Mouse (Mus musculus) intestine, embryonic 14.5 days (tissue): Measurements from ENCODE around the gene Tm4sf19. TPM values are rescaled to one million over a fixed set of nuclear protein-coding genes. Genes with fewer than 3 reads are reported as not detected.

Experiments used
- ATAC-seq: fragments of 200-750 bp; cut with Nextera tagmentation; replicated peaks from 2 replicates; pipeline ENCODE4 v1.8.0; 2017; ENCODE audit warnings: low read depth, moderate number of reproducible peaks, moderate TSS enrichment, moderate library complexity; ENCODE audit not compliant: low FRiP score, low TSS enrichment
- DNase-seq: peaks from one replicate; pipeline ENCODE4 v3.0.0-alpha.2; 2018; ENCODE audit warnings: low spot score
- H3K27ac ChIP-seq: fragments of 300-500 bp; sonication (generic); 2 replicates; pipeline ENCODE4 v1.5.1; 2014; ENCODE audit warnings: low read depth, mild to moderate bottlenecking, control low read depth
- H3K27me3 ChIP-seq: fragments of 300-500 bp; sonication (generic); replicated peaks from 2 replicates; pipeline ENCODE4 v1.6.1; 2014; ENCODE audit warnings: low read length, control low read depth; ENCODE audit not compliant: control insufficient read depth, insufficient read depth
- H3K36me3 ChIP-seq: fragments of 300-500 bp; sonication (generic); 2 replicates; pipeline ENCODE4 v1.6.1; 2014; ENCODE audit warnings: low read length, control low read depth; ENCODE audit not compliant: control insufficient read depth, insufficient read depth
- H3K4me1 ChIP-seq: fragments of 300-500 bp; sonication (generic); replicated peaks from 2 replicates; pipeline ENCODE4 v1.6.1; 2014; ENCODE audit warnings: low read length, control low read depth, mixed read lengths; ENCODE audit not compliant: control insufficient read depth, insufficient read depth
- H3K4me2 ChIP-seq: fragments of 300-500 bp; sonication (generic); 2 replicates; pipeline ENCODE4 v1.6.1; 2014; ENCODE audit warnings: low read length
- H3K4me3 ChIP-seq: fragments of 300-500 bp; sonication (generic); 2 replicates; pipeline ENCODE4 v1.5.1; 2014; ENCODE audit warnings: low read depth, low read length, control low read depth, mixed read lengths
- H3K9ac ChIP-seq: fragments of 300-500 bp; sonication (generic); 2 replicates; pipeline ENCODE4 v1.6.1; 2014; ENCODE audit warnings: mild to moderate bottlenecking, low read length
- H3K9me3 ChIP-seq: fragments of 300-500 bp; sonication (generic); 2 replicates; pipeline ENCODE4 v1.6.1; 2016; ENCODE audit warnings: low read length, control low read depth; ENCODE audit not compliant: control insufficient read depth
- WGBS: fragments of 180-500 bp; shearing (Covaris S2); extraction: QIAGEN DNeasy Blood & Tissue Kit; methylation state at CpG from one replicate; pipeline ENCODE4 v1.1.7; 2014; 5-methylcytosine and 5-hydroxymethylcytosine counted together
- polyA plus RNA-seq: library from polyadenylated mRNA; unstranded; fragments of >200 nt; fragmentation: Nextera tagmentation; extraction: Ambion mirVana; gene quantifications from 2 replicates; pipeline ENCODE4 v1.2.1, GENCODE M21; 2014

Gene Tm4sf19
- polyA plus RNA-seq, 1 experiment from 2014 or later: not detected

- DNase-seq (no peak), ATAC-seq (no peak)
- 95% methylated on average over 2 of the region's 2 CpGs for WGBS
- no peak overlapping the region for H3K4me3 ChIP-seq
- no peak overlapping the region for H3K9ac ChIP-seq
- H3K27me3 ChIP-seq: no peaks in the 10 kb centered on the region
- H3K9me3 ChIP-seq: no peaks in the 10 kb centered on the region
- H3K27ac ChIP-seq: no peak overlapping the region
- H3K4me2 ChIP-seq: no peak overlapping the region
- H3K36me3 ChIP-seq: peaks cover 17% of the 10 kb centered on the region
- no peaks in the 10 kb centered on the region for H3K4me1 ChIP-seq
Observed at GRCm38 (mm10) chr16:32450133-32450532, 49.8 kb downstream of the Tm4sf19 start.

GRCm38 (mm10) chr16:32453102-32453501, 52.8 kb downstream of the Tm4sf19 start:
- WGBS: 91% methylated on average over 8 of the region's 8 CpGs

GRCm38 (mm10) chr16:32454646-32455045, 54.3 kb downstream of the Tm4sf19 start:
- Histone ChIP-seq H3K4me2 (no peak overlapping the region), H3K27ac (no peak overlapping the region), H3K36me3 (peaks cover 32% of the 10 kb centered on the region), H3K4me3 (no peak overlapping the region), H3K4me1 (no peaks in the 10 kb centered on the region), H3K9me3 (no peaks in the 10 kb centered on the region), H3K27me3 (no peaks in the 10 kb centered on the region), H3K9ac (no peak overlapping the region)
- ATAC-seq: no peak
- DNase-seq: no peak
- 89% methylated on average over 5 of the region's 5 CpGs for WGBS

More at GRCm38 (mm10) chr16:32453102-32453501, 52.8 kb downstream of the Tm4sf19 start:
- no peak overlapping the region for H3K27ac ChIP-seq
- H3K9me3 ChIP-seq: no peaks in the 10 kb centered on the region
- peaks cover 32% of the 10 kb centered on the region for H3K36me3 ChIP-seq
- H3K9ac ChIP-seq: no peak overlapping the region
- H3K27me3 ChIP-seq: no peaks in the 10 kb centered on the region
- DNase-seq: no peak
- H3K4me3 ChIP-seq: no peak overlapping the region
- ATAC-seq: no peak
- no peaks in the 10 kb centered on the region for H3K4me1 ChIP-seq
- H3K4me2 ChIP-seq: no peak overlapping the region

- H3K9me3 ChIP-seq: no peaks in the 10 kb centered on the region
- H3K4me1 ChIP-seq: no peaks in the 10 kb centered on the region
- DNase-seq (no peak), ATAC-seq (no peak)
- H3K27me3 ChIP-seq: no peaks in the 10 kb centered on the region
- no peak overlapping the region for H3K4me3 ChIP-seq
- no peak overlapping the region for H3K4me2 ChIP-seq
- H3K27ac ChIP-seq: no peak overlapping the region
- H3K9ac ChIP-seq: no peak overlapping the region
- H3K36me3 ChIP-seq: peaks cover 32% of the 10 kb centered on the region
Observed at GRCm38 (mm10) chr16:32456086-32456485, 55.8 kb downstream of the Tm4sf19 start.

- no peak overlapping the region for H3K27ac ChIP-seq
- DNase-seq (no peak), ATAC-seq (no peak)
- H3K27me3 ChIP-seq: no peaks in the 10 kb centered on the region
- H3K4me3 ChIP-seq: no peak overlapping the region
- 93% methylated on average over 1 of the region's 1 CpGs for WGBS
- no peak overlapping the region for H3K4me2 ChIP-seq
- H3K4me1 ChIP-seq: no peaks in the 10 kb centered on the region
- H3K9ac ChIP-seq: no peak overlapping the region
- peaks cover 30% of the 10 kb centered on the region for H3K36me3 ChIP-seq
- no peaks in the 10 kb centered on the region for H3K9me3 ChIP-seq
Observed at GRCm38 (mm10) chr16:32456761-32457160, 56.5 kb downstream of the Tm4sf19 start.

Other genes with a start within 250 kb of the Tm4sf19 start
- 15.7 and 17.3 TPM in 2 replicates for gene Nrros, start 234.9 kb upstream of the Tm4sf19 start, polyA plus RNA-seq
- gene Bex6, start 220.7 kb upstream of the Tm4sf19 start, polyA plus RNA-seq: not detected in 2 replicates
- 9.2 and 10.2 TPM in 2 replicates for gene Fbxo45, start 153.3 kb upstream of the Tm4sf19 start, polyA plus RNA-seq
- 17.3 and 20.4 TPM in 2 replicates for gene Wdr53, start 153.3 kb upstream of the Tm4sf19 start, polyA plus RNA-seq
- gene Smco1, start 129.0 kb upstream of the Tm4sf19 start, polyA plus RNA-seq: not detected in 2 replicates
- gene Rnf168, start 123.0 kb upstream of the Tm4sf19 start, polyA plus RNA-seq: 25.0 and 26.2 TPM in 2 replicates
- gene Ubxn7, start 68.2 kb upstream of the Tm4sf19 start, polyA plus RNA-seq: 18.8 and 20.8 TPM in 2 replicates
- 43.0 and 43.9 TPM in 2 replicates for gene Tctex1d2, start 19.2 kb downstream of the Tm4sf19 start, polyA plus RNA-seq
- 45.0 and 51.1 TPM in 2 replicates for gene Pcyt1a, start 30.4 kb downstream of the Tm4sf19 start, polyA plus RNA-seq
- 42.2 and 46.0 TPM in 2 replicates for gene Slc51a, start 87.4 kb downstream of the Tm4sf19 start, polyA plus RNA-seq
- gene Zdhhc19, start 95.8 kb downstream of the Tm4sf19 start, polyA plus RNA-seq: 0.20 TPM in 1 of 2 replicates, not detected in the other
- 140 and 162 TPM in 2 replicates for gene Tfrc, start 208.4 kb downstream of the Tm4sf19 start, polyA plus RNA-seq
- gene Tnk2, start 243.4 kb downstream of the Tm4sf19 start, polyA plus RNA-seq: 11.1 and 13.0 TPM in 2 replicates